Mouse (Mus musculus): ENCODE data around the gene AU021092.

- no peak for TF ChIP-seq POLR2A (IDR thresholded peaks at IDR 0.05; ENCODE audit: borderline replicate concordance, extremely low read depth, low read depth, low read length)
- no peak for TF ChIP-seq CTCF (IDR thresholded peaks at IDR 0.05; ENCODE audit: insufficient read depth, low read length)
These were observed 10.9 kb upstream of the AU021092 start for GRCm38 (mm10) chr16:5232982-5233381.

All from lung, adult 2 months (tissue).